Mouse (Mus musculus): ENCODE measurements around the gene Lrrc7.

- TF ChIP-seq CTCF (IDR thresholded peaks at IDR 0.05; ENCODE audit: borderline replicate concordance, insufficient read depth, low read length) (no peak), POLR2A (IDR thresholded peaks at IDR 0.05; ENCODE audit: low read depth, low read length) (no peak)
These were observed 458.6 kb downstream of the Lrrc7 start for GRCm38 (mm10) chr3:158103467-158103866.
